Mouse (Mus musculus) right cerebral cortex, postnatal 10 days (tissue): Measurements from ENCODE around the gene Rragd.
"Not testable (repeated sequence)": the region's sequence is repeated elsewhere in the genome, so short reads cannot be mapped to it uniquely, and the experiment has no call there.

ENCODE experiments used
- DNase-seq, 2 experiments: peaks; one replicate each; pipeline ENCODE4 v3.0.0; 2021; ENCODE audit warnings: low spot score in 2 of 2

Rragd gene

GRCm38 (mm10) chr4:32984801-32985675 lies 2.2 kb downstream of the Rragd start:
- DNase-seq, result peak; percentile 32 to 41

GRCm38 (mm10) chr4:32985684-32986083 lies 2.8 kb downstream of the Rragd start:
- no peak for DNase-seq

GRCm38 (mm10) chr4:32987006-32987405 lies 4.2 kb downstream of the Rragd start:
- no peak for DNase-seq

GRCm38 (mm10) chr4:32989346-32989745 lies 6.5 kb downstream of the Rragd start:
- no peak for DNase-seq

- no peak for DNase-seq
These were observed 11.3 kb downstream of the Rragd start for GRCm38 (mm10) chr4:32994168-32994567.

GRCm38 (mm10) chr4:32996083-32996482 lies 13.2 kb downstream of the Rragd start:
- DNase-seq, result no peak

GRCm38 (mm10) chr4:32997571-32997970 lies 14.7 kb downstream of the Rragd start:
- no peak for DNase-seq

- DNase-seq, result no peak
These were observed 16.2 kb downstream of the Rragd start for GRCm38 (mm10) chr4:32998996-32999395.

- DNase-seq, result no peak
These were observed 19.2 kb downstream of the Rragd start for GRCm38 (mm10) chr4:33002081-33002480.

GRCm38 (mm10) chr4:33005595-33006470 lies 23.0 kb downstream of the Rragd start:
- DNase-seq, result not testable (repeated sequence)

GRCm38 (mm10) chr4:33006844-33007243 lies 24.0 kb downstream of the Rragd start:
- DNase-seq, result no peak

GRCm38 (mm10) chr4:33007443-33008217 lies 24.8 kb downstream of the Rragd start:
- DNase-seq, result no peak

- no peak for DNase-seq
These were observed 27.2 kb downstream of the Rragd start for GRCm38 (mm10) chr4:33010078-33010477.

- DNase-seq, result no peak
These were observed 29.6 kb downstream of the Rragd start for GRCm38 (mm10) chr4:33012484-33012883.

- peak; percentile 88 to 91 for DNase-seq
These were observed 35.6 kb downstream of the Rragd start for GRCm38 (mm10) chr4:33018361-33018999.

GRCm38 (mm10) chr4:33024420-33024819 lies 41.6 kb downstream of the Rragd start:
- DNase-seq, result no peak

- DNase-seq, result no peak
These were observed 46.3 kb downstream of the Rragd start for GRCm38 (mm10) chr4:33029104-33029503.

- peak in 1 of 2 experiments; percentile 36 for DNase-seq
These were observed 47.7 kb downstream of the Rragd start for GRCm38 (mm10) chr4:33030264-33031194.

GRCm38 (mm10) chr4:33031195-33031960 lies 48.5 kb downstream of the Rragd start, which contains the start of gene Ube2j1:
Gene Ube2j1, plus strand, starts transcription at chr4:33031416.
- DNase-seq, result peak; percentile 92 to 93
